Mouse (Mus musculus) midbrain, embryonic 11.5 days (tissue): Measurements from ENCODE around the gene Slmap. TPM values are rescaled to one million over a fixed set of nuclear protein-coding genes. Genes with fewer than 3 reads are reported as not detected.

Experiments
- ATAC-seq: fragments of 200-750 bp; cut with Nextera tagmentation; 2 replicates; pipeline ENCODE4 v1.8.0; 2017; ENCODE audit warnings: moderate TSS enrichment, moderate library complexity; ENCODE audit not compliant: low FRiP score
- DNase-seq: peaks from one replicate; pipeline ENCODE4 v3.0.0; 2015; ENCODE audit warnings: low spot score; ENCODE audit errors: missing footprints
- H3K27ac ChIP-seq: fragments of 300-500 bp; sonication (generic); 2 replicates; pipeline ENCODE4 v1.5.1; 2014; ENCODE audit warnings: low read depth, low read length
- H3K27me3 ChIP-seq: fragments of 300-500 bp; sonication (generic); 2 replicates; pipeline ENCODE4 v1.6.1; 2014; ENCODE audit warnings: mild to moderate bottlenecking, low read length, moderate library complexity, mixed read lengths; ENCODE audit not compliant: control insufficient read depth, insufficient read depth
- H3K36me3 ChIP-seq: fragments of 300-500 bp; sonication (generic); 2 replicates; pipeline ENCODE4 v1.6.1; 2014; ENCODE audit warnings: mild to moderate bottlenecking, low read length, moderate library complexity, mixed read lengths; ENCODE audit not compliant: control insufficient read depth, insufficient read depth
- H3K4me1 ChIP-seq: fragments of 300-500 bp; sonication (generic); 2 replicates; pipeline ENCODE4 v1.6.1; 2014; ENCODE audit warnings: low read length; ENCODE audit not compliant: control insufficient read depth, insufficient read depth
- H3K4me2 ChIP-seq: fragments of 300-500 bp; sonication (generic); 2 replicates; pipeline ENCODE4 v1.6.1; 2014; ENCODE audit warnings: mild to moderate bottlenecking, moderate library complexity
- H3K4me3 ChIP-seq: fragments of 300-500 bp; sonication (generic); 2 replicates; pipeline ENCODE4 v1.5.1; 2014; ENCODE audit warnings: low read depth, low read length
- H3K9ac ChIP-seq: fragments of 300-500 bp; sonication (generic); 2 replicates; pipeline ENCODE4 v1.6.1; 2014; ENCODE audit warnings: low read length
- H3K9me3 ChIP-seq: fragments of 300-500 bp; sonication (generic); 2 replicates; pipeline ENCODE4 v1.6.1; 2016; ENCODE audit warnings: low read length; ENCODE audit not compliant: control insufficient read depth
- WGBS: fragments of 180-500 bp; shearing (Covaris S2); extraction: QIAGEN DNeasy Blood & Tissue Kit; methylation state at CpG from one replicate; pipeline ENCODE4 v1.1.7; 2014; 5-methylcytosine and 5-hydroxymethylcytosine counted together
- polyA plus RNA-seq: library from polyadenylated mRNA; unstranded; fragments of >200 nt; fragmentation: Nextera tagmentation; extraction: Ambion mirVana; gene quantifications from 2 replicates; pipeline ENCODE4 v1.2.1, GENCODE M21; 2014

Slmap gene
- polyA plus RNA-seq, 1 experiment from 2014 or later, result 21.3 TPM

DNA sequence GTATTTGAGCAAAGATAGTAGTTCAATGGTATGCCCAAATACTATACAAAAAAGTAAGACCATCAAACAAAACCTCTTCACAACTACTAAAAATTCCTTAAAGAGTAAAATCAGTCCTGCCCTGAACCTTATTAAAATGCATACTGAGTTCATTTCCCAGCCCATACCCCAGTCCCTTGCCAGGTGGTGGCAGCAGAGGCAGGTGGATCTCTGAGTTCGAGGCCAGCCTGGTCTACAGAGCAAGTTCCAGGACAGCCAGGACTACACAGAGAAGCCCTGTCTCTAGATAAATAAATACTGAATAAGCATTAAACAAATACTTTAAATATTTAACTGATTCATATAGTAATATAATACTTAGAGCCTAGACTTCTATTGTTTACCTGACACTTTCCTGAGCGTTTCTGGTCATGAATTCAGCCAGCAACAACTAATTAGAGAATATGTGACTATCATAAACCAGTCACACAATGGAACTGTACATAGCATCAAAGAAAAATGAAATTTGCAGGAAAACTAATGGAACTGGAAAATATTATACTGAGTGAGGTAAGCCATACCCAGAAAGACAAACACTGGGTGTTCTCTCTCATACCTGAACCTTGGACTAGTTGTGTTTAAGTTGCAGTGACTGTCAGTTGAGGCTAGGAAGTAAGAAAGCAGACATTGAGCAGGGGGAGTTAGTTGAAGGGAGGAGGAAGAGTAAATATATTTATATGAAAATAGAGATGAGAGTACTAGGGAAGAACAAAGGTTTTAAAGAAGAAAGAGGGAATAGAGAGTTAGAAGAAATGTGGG is 34.4 kb downstream of the Slmap start:
- H3K27ac ChIP-seq, result no peak overlapping the region
- no peaks in the 10 kb centered on the region for H3K9me3 ChIP-seq
- no peak overlapping the region for H3K9ac ChIP-seq
- 96% methylated on average over 2 of the region's 2 CpGs for WGBS
- no peaks in the 10 kb centered on the region for H3K27me3 ChIP-seq
- no peak for ATAC-seq
- H3K4me1 ChIP-seq, result no peaks in the 10 kb centered on the region
- no peak overlapping the region for H3K4me3 ChIP-seq
- DNase-seq, result no peak
- H3K36me3 ChIP-seq, result no peaks in the 10 kb centered on the region
- H3K4me2 ChIP-seq, result no peak overlapping the region

DNA sequence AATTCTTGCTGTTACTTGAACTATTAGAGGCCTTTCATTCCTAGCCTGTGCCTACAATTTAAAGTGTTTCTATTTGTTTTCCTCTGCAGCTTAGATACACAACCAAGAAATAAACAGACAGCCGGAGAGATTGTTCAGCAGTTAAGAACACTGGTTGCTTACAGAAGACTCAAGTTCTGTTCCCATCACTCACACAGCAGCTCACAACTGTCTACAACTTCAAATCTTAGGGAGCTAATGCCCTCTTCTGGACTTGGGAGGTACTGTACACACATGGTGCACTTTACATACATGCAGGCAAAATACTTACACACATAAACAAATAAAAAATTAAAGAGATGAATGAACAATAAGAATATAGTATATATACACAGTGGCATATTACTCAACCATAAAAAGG is 39.7 kb downstream of the Slmap start:
- ATAC-seq (no peak), DNase-seq (peak; percentile 53)
- Histone ChIP-seq H3K9ac (no peak overlapping the region), H3K4me1 (no peaks in the 10 kb centered on the region), H3K4me3 (no peak overlapping the region), H3K4me2 (no peak overlapping the region), H3K27me3 (no peaks in the 10 kb centered on the region), H3K27ac (no peak overlapping the region), H3K36me3 (no peaks in the 10 kb centered on the region), H3K9me3 (no peaks in the 10 kb centered on the region)
- 100% methylated on average over 1 of the region's 1 CpGs for WGBS

DNA sequence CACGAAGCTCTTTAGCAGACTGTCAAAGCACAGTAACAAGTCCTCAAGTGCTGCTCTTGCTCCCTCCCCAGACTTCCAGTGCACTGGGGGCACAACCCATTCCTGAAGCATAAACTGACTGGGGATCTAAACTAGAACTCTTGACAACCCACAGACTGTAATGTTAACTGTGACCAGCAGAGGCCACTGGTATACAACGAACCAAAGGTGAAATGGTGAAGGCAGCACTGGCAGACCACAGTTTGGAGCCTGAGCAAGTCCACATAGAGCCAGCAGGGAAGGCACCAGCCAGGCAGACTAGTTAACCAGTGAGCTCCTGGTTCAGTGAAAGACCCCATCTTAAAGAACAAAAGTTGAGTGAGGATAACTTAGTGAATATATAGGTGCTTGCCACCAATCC is 43.6 kb downstream of the Slmap start:
- Histone ChIP-seq H3K9me3 (no peaks in the 10 kb centered on the region), H3K36me3 (no peaks in the 10 kb centered on the region), H3K27me3 (no peaks in the 10 kb centered on the region), H3K9ac (no peak overlapping the region), H3K4me1 (peaks cover 8% of the 10 kb centered on the region), H3K4me3 (no peak overlapping the region), H3K27ac (no peak overlapping the region), H3K4me2 (no peak overlapping the region)
- 42% methylated on average over 2 of the region's 2 CpGs for WGBS
- DNase-seq, result peak; percentile 91
- no peak for ATAC-seq

DNA sequence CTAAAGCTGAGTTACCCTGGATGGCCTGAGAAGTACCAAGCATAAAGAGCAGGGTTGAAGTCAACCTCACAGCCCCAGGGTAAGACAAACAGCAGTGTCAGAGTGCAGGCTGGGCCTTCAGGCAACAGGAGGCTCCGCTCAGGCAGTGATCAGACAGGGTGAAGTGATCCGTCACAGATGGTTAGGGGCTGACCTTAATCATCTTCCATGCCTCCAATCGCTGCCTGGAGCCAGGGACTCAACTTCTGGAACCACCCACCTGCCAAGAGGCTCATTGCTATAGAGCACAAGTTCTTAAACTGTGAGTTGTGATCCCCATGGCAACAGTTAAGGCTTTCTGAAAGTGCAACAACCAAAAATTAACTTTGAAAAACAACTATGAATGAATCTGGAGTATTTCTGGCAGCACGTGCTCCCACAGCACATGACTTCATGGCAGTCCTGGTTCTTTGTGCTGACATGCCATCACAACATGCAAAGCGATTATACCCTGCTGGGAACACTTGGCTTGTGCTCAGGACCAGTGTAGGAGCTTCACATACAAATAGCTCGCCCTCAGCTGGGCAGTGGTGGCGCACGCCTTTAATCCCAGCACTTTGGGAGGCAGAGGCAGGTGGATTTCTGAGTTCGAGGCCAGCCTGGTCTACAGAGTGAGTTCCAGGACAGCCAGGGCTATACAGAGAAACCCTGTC is 46.3 kb downstream of the Slmap start:
- Histone ChIP-seq H3K36me3 (no peaks in the 10 kb centered on the region), H3K4me2 (no peak overlapping the region), H3K9me3 (no peaks in the 10 kb centered on the region), H3K27ac (no peak overlapping the region), H3K4me1 (peaks cover 8% of the 10 kb centered on the region), H3K27me3 (no peaks in the 10 kb centered on the region), H3K9ac (0 out of 2 replicates have a peak overlapping the region, but pooled peaks have one; percentile 28), H3K4me3 (no peak overlapping the region)
- DNase-seq (no peak), ATAC-seq (no peak; the same call in 1 of the 2 replicates)
- WGBS, result 55% methylated on average over 9 of the region's 9 CpGs

DNA sequence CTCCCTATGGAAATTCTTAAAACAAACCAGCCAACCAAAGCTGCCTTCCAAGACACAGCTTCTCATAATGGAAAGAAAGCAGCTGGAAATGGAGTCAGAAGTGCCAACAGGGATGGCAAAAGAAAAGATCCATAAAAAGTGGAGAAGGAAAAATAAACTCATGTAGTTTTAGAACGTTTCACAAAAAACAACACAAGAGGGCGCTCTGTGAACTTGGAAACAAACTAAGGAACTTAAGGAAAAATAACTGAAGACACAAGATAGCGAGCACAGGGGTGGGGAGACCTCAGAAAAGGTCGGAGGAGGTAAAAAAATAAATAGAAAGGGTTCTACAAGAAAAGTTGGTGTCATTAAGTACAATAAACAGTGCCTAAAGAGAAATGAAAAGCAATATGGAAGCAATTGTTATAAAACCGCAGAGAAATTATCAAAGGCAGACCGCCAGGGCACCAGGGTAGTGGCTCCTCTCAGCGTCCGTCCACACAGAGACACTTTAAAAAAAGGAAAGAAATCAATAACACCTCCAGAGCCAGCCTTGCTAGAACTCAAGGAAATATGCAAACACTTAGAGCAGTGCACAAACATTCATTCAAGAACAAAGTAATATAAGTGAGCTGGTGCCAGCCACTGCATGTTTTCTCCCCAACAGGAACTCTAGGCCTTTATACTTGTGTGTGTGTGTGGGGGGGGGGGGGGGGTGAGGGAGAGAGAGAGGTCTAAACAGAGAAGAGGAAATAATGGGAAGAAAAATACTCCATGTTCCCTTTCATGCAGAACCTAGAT is 48.1 kb downstream of the Slmap start:
- no peak overlapping the region for H3K27ac ChIP-seq
- no peak overlapping the region for H3K9ac ChIP-seq
- 57% methylated on average over 8 of the region's 8 CpGs for WGBS
- no peaks in the 10 kb centered on the region; the same call in 1 of the 2 replicates for H3K36me3 ChIP-seq
- ATAC-seq (no peak), DNase-seq (peak; percentile 89)
- H3K9me3 ChIP-seq, result no peaks in the 10 kb centered on the region
- H3K4me1 ChIP-seq, result peaks cover 8% of the 10 kb centered on the region
- H3K27me3 ChIP-seq, result no peaks in the 10 kb centered on the region
- H3K4me2 ChIP-seq, result no peak overlapping the region
- no peak overlapping the region for H3K4me3 ChIP-seq

DNA sequence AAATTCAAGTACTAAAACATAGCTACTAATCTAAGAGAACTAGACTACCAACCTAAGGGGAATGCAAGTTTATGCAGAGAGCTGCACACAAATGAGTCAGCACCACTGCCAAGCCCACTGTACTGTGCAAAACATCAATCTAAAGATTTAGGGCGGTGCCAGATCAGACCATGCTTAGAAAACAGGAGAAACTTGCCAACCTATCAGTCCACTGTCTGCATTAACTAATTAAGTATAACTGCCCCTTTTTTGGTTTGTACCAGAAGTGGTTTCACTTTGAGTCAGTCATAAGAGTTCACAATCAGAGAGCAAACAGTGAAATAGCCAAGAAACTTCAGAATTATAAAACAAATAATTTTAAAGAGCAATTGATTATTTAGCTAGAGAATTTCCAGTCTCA is 53.3 kb downstream of the Slmap start:
- WGBS, result 97% methylated on average over 1 of the region's 1 CpGs

DNA sequence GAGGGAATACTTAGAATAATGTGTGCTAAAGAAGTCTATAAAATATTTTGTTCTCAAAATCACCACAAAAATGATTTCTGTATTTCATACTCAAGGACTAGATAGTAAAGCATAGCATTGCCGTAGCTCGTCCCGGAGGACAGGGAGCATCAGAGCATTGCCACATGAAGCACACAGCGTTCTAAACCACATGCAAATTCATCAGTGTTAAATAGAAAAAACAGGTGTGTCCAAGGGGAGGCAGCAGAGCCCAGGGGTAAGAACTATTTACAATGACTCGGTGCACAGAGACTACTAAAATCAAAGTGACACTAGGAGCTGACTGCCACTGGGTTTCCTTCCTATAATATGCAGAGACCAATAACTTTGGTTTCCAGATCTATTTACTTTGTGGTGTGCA is 57.0 kb downstream of the Slmap start:
- no peak overlapping the region for H3K9ac ChIP-seq
- H3K27me3 ChIP-seq, result no peaks in the 10 kb centered on the region
- WGBS, result 93% methylated on average over 5 of the region's 5 CpGs
- DNase-seq, result no peak
- no peak overlapping the region for H3K4me3 ChIP-seq
- no peaks in the 10 kb centered on the region for H3K4me1 ChIP-seq
- H3K36me3 ChIP-seq, result no peaks in the 10 kb centered on the region; the same call in 1 of the 2 replicates
- H3K9me3 ChIP-seq, result no peaks in the 10 kb centered on the region
- no peak overlapping the region for H3K4me2 ChIP-seq
- no peak overlapping the region for H3K27ac ChIP-seq
- no peak for ATAC-seq

More for the DNA sequence above, 53.3 kb downstream of the Slmap start:
- no peaks in the 10 kb centered on the region for H3K4me1 ChIP-seq
- H3K9ac ChIP-seq, result no peak overlapping the region
- H3K9me3 ChIP-seq, result no peaks in the 10 kb centered on the region
- ATAC-seq (no peak), DNase-seq (no peak)
- no peak overlapping the region for H3K27ac ChIP-seq
- no peaks in the 10 kb centered on the region; the same call in 1 of the 2 replicates for H3K36me3 ChIP-seq
- H3K4me3 ChIP-seq, result no peak overlapping the region
- no peak overlapping the region for H3K4me2 ChIP-seq
- no peaks in the 10 kb centered on the region for H3K27me3 ChIP-seq

DNA sequence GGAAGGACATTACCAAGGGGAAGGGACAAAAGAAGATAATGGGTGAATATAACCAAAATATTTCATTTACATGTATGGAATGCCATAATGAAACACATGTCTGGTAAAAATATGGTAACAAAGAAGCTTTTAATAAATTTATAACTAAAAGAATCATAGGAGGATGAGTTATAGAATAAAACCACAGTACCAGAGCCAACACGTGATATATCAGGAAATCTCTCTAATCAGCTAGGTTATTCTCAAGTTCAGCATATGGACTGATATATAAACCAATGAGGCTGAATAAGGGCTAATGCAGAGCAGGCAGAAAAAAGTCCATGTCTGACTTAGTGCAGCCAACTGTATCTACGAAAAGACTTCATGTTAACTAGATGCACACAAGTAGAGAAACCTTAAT is 58.3 kb downstream of the Slmap start:
- no peaks in the 10 kb centered on the region for H3K9me3 ChIP-seq
- H3K9ac ChIP-seq, result no peak overlapping the region
- 94% methylated on average over 2 of the region's 2 CpGs for WGBS
- H3K4me2 ChIP-seq, result no peak overlapping the region
- H3K4me1 ChIP-seq, result no peaks in the 10 kb centered on the region
- no peaks in the 10 kb centered on the region for H3K36me3 ChIP-seq
- DNase-seq (peak; percentile 21), ATAC-seq (no peak)
- H3K27ac ChIP-seq, result no peak overlapping the region
- no peak overlapping the region for H3K4me3 ChIP-seq
- no peaks in the 10 kb centered on the region for H3K27me3 ChIP-seq

DNA sequence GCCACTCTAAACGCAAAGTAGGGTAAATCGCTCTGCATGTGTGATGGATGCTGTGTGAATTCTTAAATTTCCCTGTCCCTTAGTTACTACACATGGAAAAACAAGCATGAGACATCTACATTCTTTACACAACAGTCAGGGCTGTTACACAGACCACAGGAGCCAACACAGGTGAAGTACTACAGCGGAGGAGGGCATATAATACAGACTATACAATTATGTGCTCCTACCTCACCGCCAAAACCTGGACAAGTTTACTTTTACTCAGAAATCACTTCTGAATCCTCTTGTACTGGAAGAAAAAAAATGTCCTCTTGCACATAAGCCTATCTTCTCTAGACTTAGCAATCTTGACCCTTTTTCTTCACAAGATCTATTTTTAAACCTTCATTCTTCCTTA is 66.8 kb downstream of the Slmap start:
- Histone ChIP-seq H3K36me3 (no peaks in the 10 kb centered on the region), H3K27me3 (no peaks in the 10 kb centered on the region), H3K9ac (no peak overlapping the region), H3K4me2 (no peak overlapping the region), H3K9me3 (no peaks in the 10 kb centered on the region), H3K27ac (no peak overlapping the region), H3K4me1 (no peaks in the 10 kb centered on the region), H3K4me3 (no peak overlapping the region)
- no peak for ATAC-seq
- DNase-seq, result no peak
- 96% methylated on average over 4 of the region's 4 CpGs for WGBS
